Mouse (Mus musculus) heart, adult 2 months (tissue): ENCODE measurements around the gene Stk39.

Experiments used
- CTCF ChIP-seq: fragments of 200-600 bp; IDR thresholded peaks from 2 replicates; pipeline ENCODE4 v1.8.1; 2022; ENCODE audit warnings: antibody characterized with exemption, mild to moderate bottlenecking, moderate library complexity
- EP300 ChIP-seq: fragments of 200-500 bp; IDR thresholded peaks from 2 replicates; pipeline ENCODE4 v1.6.1; 2011; ENCODE audit warnings: low read depth, low read length, control low read depth; ENCODE audit not compliant: insufficient read depth
- POLR2A ChIP-seq: fragments of 200-500 bp; IDR thresholded peaks from 2 replicates; pipeline ENCODE4 v1.6.1; 2011; ENCODE audit warnings: mild to moderate bottlenecking, low read depth, low read length, control low read depth; ENCODE audit not compliant: insufficient read depth

DNA sequence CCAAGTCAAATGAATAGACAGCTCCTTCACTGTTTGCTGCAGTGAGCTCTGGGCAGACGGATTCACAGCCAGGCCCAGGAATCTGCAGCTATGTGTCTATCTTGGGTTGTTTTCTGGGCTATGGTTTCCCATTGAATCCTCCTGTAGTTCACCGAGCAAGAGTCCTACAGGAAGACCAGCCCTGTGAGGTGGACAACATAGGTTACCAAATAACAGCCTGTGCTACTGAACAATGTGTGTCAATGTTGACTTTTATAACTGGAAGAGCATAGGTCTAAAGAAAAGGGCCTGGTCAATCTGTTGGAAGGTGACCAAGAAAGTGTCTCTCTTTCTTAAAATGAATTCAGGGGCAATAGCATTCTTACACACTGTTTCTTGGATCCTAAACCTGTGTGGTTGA, 218.8 kb downstream of the Stk39 start:
- TF ChIP-seq EP300 = no peak
- no peak for TF ChIP-seq CTCF
- TF ChIP-seq POLR2A = no peak
